Mouse (Mus musculus) G1E (cell line): Measurements from ENCODE around the gene Fscn1.

ENCODE experiments used
- CTCF ChIP-seq: IDR thresholded peaks from 2 replicates; pipeline ENCODE4 v1.5.1; 2012; ENCODE audit warnings: low read depth, low read length, inconsistent platforms, mixed read lengths
- GATA1 ChIP-seq: IDR thresholded peaks from 2 replicates; pipeline ENCODE4 v1.6.1; 2012; ENCODE audit warnings: borderline replicate concordance, low read length, inconsistent platforms, mixed read lengths
- GATA2 ChIP-seq: IDR thresholded peaks from 2 replicates; pipeline ENCODE4 v1.6.1; 2012; ENCODE audit warnings: low read depth, low read length, inconsistent platforms, borderline replicate concordance
- POLR2AphosphoS5 ChIP-seq: IDR thresholded peaks from 2 replicates; pipeline ENCODE4 v1.6.1; 2012; ENCODE audit warnings: low read depth, low read length, inconsistent platforms; ENCODE audit not compliant: insufficient replicate concordance
- TAL1 ChIP-seq: conservative IDR thresholded peaks from 2 replicates; pipeline ENCODE4 v1.6.1; 2012; ENCODE audit warnings: low read depth, low read length, inconsistent platforms, mixed read lengths

GRCm38 (mm10) chr5:142917402-142917801 is 42.7 kb upstream of the Fscn1 start:
- TF ChIP-seq CTCF (no peak), GATA1 (no peak), POLR2AphosphoS5 (no peak), TAL1 (no peak), GATA2 (no peak)
